Mouse (Mus musculus) C2C12 (cell line): ENCODE results near the gene Pax1.

Experiments used
- CEBPB ChIP-seq: IDR thresholded peaks from one replicate; pipeline ENCODE4 v1.6.1; 2011; ENCODE audit warnings: low read depth, mild to moderate bottlenecking, control low read depth, moderate library complexity
- CTCF ChIP-seq: IDR thresholded peaks from one replicate; pipeline ENCODE4 v1.5.1; 2011; ENCODE audit not compliant: control insufficient read depth, insufficient read depth, insufficient read length
- FOSL1 ChIP-seq: IDR thresholded peaks from one replicate; pipeline ENCODE4 v1.8.0; 2011; ENCODE audit warnings: mild to moderate bottlenecking, low read length; ENCODE audit not compliant: poor library complexity, insufficient read depth, severe bottlenecking
- MAX ChIP-seq: IDR thresholded peaks from one replicate; pipeline ENCODE4 v1.6.1; 2011; ENCODE audit warnings: mild to moderate bottlenecking, control low read depth
- MYOD1 ChIP-seq: IDR thresholded peaks from one replicate; pipeline ENCODE4 v1.6.1; 2011; ENCODE audit warnings: low read depth; ENCODE audit not compliant: control insufficient read depth, insufficient read length
- USF1 ChIP-seq: IDR thresholded peaks from one replicate; pipeline ENCODE4 v1.6.1; 2011; ENCODE audit warnings: low read depth, mild to moderate bottlenecking, control low read depth, moderate library complexity

DNA sequence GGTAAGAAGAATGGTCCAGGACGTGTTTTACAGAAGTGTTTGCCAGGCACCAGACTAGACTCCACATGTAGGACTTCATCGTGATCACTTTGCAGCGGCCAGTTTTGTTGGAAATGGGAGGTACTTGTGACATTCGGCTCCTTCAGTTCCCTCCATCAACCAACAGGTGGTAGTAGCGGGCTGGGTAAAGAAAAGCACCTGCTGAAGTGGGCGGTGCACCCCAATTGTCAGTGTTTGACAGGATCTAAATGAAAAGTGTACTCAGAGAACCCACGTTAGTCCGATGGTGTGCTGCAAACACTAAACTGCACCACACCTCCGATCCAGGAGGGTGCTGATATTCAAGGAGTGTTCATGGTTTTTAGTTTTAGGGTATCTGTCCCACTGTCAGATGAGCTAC, 40.7 kb upstream of the Pax1 start:
- TF ChIP-seq CTCF (no peak), CEBPB (no peak), MAX (no peak), MYOD1 (no peak), USF1 (no peak), FOSL1 (no peak)
